Mouse (Mus musculus) kidney, postnatal 14 days (tissue): Measurements from ENCODE around the gene Lmbrd1.
"Not testable (repeated sequence)": the region's sequence is repeated elsewhere in the genome, so short reads cannot be mapped to it uniquely, and the experiment has no call there.

Experiments
- DNase-seq: peaks from one replicate; pipeline ENCODE4 v3.0.0; 2022; ENCODE audit warnings: mixed read lengths

The Lmbrd1 gene

DNA sequence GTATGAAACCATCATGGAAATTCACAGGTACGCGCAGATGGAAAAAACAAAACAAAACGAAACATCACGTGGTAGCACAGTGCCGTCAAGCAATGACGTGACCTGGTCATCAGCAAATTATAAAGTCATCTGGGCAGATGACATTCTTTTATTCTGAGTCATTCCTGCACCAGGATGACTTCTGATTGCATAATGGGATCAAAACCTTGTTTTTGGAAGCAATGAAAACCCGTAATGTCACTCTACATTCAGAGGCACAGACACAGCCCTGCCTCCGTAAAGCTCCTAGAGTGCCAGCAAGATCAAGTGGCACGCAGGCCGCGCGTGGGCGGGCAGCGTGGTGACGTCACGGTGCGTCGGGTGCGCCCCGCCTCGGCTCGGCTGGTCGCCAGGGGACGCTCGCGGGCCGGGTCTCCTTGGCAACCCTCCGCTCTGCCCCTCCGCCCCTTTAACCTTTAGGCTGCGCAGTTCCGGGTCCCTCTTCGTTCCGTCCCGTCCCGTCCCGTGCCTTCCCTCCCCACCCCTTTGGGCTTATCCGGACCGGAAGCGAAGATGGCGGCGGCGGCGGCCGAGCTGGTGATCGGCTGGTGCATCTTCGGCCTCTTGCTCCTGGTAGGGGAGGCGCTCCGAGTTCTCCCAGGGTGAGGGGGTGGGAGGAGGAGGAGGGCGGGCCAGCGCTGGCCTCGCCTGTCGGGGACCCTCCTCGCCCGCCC, at the start of gene Lmbrd1:
Gene Lmbrd1 (plus strand): TSS at position 426 of the 713 bp plus-strand sequence.
- peak; percentile 95 for DNase-seq

DNA sequence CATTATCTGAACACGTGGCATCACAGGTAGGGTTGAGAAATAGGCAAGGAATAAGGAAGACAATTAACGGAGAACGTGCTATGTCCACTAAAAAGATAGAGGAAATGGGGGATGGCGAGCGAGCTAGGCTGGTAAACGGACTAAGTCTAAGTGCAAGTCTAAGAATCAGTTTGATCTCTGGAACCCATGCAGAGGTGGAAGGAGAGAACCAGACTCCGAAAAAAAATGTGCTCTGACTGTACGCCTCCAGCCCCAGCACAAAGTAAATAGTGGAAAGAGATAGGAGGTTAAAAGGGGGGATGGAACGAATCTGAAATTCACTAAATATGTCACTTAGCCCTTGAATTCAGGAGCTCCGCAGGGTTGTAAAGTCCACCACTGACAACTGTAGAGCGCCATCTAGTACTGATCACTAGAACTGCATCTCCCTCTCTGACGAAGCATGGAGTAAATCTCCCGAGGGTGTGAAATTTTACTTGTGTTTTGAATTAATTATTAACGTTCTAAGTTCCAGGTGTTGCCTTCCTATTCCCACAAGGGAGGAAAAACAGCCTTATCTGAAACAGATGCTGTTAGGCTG, 44.8 kb upstream of the Lmbrd1 start:
- peak; percentile 14 for DNase-seq

DNA sequence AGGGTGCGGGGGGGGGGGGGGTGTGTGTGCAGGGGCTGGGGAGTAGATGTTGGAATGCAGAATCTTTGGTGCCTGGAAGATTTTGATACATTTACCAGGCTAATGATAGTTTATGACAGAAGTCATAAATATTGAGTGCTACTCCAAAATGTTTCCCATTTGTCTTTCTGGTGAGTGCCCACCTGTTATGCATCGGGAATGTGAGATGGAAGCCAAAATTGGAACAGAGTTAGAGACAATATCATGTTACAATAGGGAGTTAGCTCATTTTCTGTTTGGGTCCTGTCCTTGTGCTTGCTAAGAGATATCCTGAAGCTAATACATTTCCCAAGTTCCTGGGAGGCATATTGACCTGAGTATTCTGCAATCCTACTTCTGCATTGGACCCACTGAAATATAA, 28.3 kb upstream of the Lmbrd1 start:
- no peak for DNase-seq

DNA sequence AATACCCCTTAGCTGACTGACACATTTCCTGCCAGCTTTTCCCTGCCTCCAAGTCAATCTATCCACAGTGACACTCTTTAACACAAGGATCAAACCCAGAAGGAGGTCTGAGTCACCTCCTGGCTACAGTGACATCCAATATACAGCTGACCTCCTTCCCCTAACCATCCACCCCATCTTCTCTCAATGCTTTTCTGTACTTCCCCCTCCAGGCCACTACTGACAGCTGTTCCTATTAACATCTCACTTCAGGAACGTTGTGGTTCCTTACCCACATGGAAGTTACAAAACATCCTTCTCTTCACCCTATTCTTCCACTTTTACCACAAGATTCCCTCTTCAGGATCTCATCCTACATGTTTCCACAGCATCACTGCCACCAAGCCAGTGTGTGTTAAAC, 18.5 kb upstream of the Lmbrd1 start:
- no peak for DNase-seq

DNA sequence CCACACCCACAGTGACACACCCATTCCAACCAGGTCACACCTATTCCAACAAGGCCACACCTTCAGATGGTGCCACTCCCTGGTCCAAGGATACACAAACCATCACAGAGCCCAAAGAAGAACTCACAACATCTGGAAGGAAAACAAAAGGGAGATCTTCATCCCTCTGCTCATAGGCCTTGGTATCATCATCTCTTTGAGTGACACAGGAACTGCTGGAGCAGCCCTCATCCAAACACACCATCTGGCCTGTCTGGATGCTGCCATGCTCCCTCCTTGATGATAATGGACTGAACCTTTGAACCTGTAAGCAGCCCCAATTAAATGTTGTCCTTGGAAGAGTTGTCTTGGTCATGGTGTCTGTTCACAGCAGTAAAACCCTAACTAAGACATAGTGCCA, 17.8 kb upstream of the Lmbrd1 start:
- not testable (repeated sequence) for DNase-seq

DNA sequence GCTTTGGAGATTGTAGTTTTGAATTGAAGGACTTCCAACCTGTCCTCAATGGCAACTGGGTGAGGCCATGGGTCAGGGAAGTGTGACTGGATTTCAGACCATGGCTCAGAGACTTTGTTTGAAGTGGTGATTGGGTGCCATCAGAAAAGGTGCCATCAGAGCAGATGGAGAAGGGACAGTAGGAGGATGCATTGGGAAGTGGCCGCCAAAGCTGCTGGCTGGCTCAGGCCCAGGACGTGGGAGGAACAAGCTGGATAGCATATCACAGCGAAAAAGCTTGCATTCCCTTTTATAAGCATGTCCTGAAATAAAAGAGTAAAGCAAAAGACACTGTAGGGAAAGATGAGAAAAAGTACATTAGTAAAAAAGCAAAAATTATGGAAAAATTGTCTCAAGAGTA, 16.9 kb upstream of the Lmbrd1 start:
- DNase-seq, result no peak

DNA sequence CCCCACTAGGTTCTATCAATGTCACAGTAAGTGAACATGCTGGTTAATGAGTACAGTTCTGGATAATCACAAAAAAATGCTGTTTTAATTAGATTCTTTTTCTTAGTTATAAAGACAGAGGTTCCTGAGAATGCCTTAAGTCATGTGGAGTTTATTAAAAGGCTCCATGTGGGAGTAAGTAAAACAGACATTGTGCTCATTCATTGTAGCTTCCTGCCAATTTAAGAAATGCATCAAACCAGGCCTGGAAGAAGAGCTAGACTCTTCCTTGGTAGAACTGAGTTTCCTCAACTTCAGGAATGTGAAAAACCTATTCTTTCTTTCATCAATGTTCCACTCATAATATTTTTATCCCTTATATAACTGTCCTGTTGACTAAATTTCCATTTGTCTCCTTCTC, 14.3 kb upstream of the Lmbrd1 start:
- no peak for DNase-seq

DNA sequence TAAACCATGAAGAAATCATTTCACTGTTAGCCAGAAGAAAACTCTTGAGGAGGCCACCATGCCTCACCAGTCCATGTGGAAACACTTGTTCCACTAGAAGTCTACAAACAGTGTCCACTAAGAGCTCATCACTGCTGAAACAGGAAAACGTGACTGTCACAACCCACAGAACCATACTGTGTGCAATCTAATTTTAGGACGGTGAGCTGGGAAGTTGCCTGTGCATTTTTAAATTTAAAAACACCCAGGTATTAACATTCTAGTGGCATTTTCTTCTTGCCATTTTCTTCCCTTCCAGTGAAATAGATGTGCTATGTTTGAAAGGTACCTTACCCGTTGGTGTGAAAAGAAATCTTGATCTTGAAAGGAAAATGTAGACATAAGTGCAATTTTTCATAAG, 5.2 kb upstream of the Lmbrd1 start:
- DNase-seq, result no peak

DNA sequence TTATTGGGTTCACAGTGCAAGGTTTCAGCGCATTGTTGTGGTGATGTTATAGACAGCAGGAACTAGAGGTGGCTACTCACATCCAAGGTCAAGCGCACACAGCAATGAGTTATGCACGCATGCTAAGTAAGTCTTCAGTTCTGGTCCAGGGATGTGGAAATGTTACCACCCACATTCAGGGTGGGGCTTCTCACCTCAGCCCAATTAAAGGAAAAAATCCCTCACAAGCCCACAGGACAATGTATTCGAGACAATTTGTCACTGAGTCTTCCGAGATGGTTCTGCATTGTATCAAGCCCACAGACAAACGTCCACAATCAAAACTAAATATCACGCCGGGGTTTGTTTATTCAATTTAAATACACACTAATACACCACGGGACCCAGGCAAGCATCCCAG, 724 bp upstream of the Lmbrd1 start:
- DNase-seq, result no peak

DNA sequence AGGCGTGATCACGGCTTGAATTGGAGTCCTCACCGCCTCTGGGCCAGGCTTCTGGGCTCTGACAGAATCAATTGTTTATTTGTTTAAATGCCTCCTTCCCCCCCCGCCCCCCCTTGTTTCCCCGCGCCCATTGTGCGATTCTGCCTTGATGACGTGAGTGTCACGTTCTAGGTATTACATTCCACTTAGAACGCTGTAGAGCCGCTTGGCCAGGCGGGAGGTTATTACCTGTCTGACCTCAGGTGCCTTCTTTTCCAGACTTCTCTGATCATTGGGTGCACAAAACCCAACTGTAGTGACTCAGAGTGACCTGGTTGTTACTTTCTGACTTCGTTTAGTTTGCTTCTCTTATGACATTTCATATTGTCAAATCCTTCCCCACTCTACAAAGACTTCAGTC, 641 bp downstream of the Lmbrd1 start:
- DNase-seq, result no peak

DNA sequence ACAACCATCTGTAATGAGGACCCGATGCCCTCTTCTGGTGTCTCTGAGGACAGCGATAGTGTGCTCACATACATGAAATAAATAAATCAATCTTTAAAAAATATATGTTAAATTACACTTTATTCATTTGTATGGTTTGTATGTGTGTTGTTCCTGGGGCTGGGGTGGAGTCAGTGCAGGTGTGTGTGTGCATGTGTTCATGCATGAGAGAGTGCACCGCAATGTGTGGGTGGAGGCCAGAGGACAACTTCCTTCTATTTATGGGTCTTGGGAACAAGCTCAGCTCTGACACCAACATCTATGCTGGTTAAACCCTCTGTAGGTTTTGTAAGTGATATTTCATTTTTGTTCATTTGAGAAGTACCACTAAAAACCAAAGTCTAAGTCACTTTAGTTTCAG, 2.6 kb downstream of the Lmbrd1 start:
- DNase-seq, result no peak

DNA sequence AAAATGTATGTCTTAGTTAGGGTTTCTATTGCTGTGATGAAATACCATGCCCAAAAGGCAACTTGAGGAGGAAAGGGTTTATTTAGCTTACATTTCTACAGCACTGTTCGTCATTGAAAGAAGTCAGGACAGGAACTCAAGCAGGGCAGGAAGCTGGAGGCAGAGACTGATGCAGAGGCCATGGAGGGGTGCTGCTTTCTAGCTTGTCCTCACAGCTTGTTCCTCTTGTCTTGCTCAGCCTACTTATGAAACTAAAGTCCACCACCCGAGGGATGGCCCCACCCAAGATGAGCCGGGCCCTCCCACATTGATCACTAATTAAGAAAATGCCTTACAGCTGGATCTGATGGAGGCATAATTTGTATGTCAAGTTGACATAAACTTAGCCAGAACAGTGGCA, 3.5 kb downstream of the Lmbrd1 start:
- DNase-seq, result no peak

DNA sequence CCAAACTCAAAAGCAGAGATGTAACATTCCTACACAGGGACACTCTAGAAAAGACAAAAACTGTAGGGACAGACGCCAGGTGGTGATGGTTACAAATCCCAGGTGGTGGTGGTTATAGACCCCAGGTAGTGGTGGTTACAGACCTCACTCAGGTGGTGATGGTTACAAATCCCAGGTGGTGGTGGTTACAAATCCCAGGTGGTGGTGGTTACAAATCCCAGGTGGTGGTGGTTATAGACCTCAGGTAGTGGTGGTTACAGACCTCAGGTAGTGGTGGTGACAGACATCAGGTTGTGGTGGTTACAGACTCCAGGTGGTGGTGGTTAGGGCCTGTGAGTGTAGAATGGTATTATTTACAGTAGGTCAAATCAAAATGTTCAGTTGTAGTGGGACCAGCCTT, 5.5 kb downstream of the Lmbrd1 start:
- DNase-seq, result no peak

DNA sequence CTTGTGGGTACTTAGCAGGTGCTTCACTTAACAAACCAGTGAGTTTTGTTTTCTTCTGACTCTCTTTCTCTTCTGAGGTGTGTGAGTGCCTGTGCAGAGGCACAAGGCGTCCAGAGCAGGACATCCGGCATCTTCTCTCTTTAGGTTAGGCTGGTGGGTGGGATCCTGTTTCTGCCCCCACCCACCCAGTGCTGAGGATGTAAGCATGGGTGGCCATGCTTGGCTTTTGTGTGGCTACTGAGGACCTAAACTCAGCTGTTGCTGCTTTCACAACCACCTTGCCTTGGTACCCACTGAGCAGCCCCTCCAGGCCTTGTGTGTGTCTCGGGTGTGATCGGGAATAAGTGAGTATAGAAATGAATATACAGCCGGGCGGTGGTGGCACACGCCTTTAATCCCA, 7.2 kb downstream of the Lmbrd1 start:
- no peak for DNase-seq

DNA sequence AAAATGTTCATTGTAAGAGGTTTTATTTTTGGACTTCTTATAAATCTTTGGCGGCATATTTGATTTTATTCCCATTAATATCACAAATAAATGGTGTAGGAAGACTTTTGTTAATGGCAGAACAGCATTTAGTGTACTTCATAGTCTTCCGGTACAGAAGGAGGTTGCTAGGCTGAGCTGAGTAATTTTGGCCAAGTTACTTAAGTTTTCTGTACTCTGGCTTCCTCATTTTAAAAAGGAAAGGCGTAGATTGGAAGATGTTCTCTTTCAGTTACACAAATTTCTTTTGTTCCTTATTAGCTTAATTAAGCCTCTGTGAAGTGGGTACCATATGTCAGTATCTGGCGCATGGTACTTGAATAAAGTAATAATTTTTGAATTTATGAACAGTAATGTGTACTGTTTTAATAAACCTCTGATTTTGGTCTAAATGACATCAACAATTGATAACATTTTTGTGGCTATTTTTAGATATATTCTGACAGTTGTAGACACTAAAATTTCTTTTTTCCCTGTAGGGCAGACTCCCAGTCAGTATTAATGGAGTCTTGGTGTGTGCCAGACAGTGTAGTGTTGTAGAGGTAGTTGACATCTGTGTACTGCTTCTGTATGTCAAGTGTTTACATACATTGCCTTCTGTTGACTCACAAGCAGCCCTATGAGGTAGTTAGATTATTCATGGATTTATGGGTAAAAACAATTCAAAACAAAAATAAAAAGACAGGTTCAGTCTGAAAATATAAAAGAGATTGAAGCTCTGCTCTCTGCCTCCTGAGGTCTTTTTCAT, 8.0 kb downstream of the Lmbrd1 start:
- DNase-seq, result no peak

DNA sequence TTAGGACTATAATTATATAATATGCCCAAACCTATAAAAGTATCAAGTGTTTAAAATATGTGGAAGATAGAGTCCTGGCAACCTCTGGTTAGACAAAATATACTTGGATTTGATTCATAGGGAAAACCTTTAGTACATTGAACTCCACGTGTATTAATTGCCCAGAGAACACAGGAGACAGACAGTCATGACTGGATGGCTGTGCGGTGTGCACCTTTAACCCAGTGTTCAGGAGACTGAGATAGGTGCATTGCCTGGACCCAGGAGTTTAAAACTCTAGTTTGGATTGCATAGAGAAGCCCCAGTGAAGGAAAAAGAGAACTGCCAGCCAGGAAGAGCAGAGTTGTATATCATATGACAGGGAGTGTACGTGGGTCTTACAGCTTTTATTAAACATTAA, 19.2 kb downstream of the Lmbrd1 start:
- no peak for DNase-seq

DNA sequence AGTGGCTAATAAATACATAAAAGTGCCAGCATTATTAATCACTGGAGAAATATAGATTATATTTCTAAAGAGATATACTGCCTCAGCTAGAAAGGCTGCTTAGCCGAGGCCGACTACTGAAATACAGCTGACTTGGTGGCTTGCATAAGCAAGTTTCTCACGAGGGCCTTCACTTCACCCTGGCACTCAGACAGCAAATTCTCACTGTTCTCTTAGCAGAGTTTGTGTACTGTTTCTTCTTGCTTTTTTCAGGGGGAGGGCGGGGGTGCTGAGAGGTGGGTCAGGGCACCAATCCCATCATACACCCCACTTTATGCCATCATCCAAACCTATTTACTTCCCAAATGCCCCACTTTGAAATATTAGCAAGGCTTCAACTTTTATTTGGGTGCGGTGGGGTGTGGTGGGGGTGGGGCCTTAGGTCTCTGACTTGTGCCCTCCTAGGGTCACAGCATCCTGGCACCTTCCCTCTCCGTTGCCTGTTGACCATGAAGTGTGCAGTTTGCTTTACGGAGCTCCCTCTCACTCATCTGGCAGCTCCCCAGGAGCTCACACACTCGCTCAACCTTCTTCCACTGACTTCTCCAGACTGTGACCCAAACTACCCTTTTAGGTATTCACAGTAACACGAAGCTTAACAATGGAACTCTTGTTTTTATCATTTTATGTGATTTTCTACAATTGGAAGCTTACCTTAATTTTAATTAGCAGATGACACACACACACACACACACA, 19.9 kb downstream of the Lmbrd1 start:
- no peak for DNase-seq

DNA sequence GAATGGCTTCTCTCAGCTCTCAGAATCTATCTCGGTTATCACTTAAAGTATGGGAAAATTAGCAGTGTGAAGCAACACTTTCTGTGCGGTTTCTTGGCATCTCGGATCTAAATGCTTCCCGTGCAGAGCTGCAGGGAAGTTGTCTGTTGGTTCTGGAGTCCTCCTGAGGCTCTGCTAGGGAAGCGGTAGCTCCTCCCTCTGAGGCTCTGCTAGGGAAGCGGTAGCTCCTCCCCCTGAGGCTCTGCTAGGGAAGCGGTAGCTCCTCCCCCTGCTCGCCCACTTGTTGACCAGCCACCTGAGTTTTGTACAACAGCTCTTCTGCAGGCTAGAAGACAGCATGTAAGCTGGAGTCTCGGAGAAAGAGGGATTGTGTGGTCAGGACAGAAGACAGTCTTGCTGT, 20.9 kb downstream of the Lmbrd1 start:
- peak; percentile 53 for DNase-seq

DNA sequence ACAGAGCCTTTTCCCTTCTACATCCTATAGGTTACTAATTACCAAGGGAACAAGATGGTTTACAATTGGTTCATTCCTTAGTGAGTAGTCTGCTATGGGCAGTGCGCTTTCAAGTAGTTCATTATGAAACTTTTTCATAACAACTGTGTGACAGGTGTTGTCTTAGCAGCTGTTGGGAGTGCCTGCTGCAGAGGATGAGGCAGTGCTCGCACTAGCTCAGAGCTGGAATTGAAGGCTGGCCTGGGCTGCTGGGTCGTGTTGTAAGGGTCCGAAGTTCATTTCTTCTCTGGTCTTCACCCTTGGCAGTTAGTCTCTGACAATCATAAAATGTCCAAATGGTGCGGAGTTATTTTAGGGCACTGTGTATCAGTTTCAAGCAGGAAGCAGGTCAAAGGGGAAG, 21.8 kb downstream of the Lmbrd1 start:
- no peak for DNase-seq

DNA sequence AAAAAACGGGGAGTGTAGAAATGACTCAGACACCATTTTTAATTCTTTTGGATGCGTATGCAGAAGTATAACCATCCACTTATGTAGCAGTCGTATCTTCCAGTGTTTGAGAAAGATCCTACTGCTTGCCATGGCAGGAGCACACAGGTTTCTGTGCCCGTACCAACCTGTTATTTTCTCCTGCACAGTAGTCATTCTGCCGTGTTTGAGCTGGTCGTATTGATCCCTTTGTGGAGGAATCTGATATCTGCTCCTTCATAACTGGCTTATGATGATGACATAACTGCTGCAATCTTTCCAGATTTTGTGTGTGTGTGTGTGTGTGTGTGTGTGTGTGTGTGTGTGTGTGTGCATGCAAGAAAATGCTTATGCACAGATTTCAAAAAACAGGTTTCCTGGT, 25.4 kb downstream of the Lmbrd1 start:
- DNase-seq, result no peak

DNA sequence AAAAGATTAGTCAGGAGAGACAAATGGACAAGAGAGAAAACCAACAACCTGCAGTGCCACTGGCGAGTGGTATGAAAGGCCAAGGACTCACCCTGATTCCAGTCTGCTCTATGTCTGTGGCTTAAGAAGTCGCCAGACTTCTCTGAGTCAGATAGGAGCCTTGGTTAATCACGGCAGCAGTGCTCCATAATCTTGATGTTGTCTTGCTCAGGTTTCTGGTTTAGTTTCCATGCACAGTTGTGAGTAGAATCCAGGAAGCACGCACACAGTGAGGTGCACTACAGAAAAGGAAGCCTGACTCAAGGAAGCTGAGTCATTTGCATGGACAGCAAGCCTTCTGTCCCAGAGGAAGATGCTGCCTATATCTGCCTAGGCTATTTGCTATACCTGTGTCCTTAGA, 37.9 kb downstream of the Lmbrd1 start:
- no peak for DNase-seq

DNA sequence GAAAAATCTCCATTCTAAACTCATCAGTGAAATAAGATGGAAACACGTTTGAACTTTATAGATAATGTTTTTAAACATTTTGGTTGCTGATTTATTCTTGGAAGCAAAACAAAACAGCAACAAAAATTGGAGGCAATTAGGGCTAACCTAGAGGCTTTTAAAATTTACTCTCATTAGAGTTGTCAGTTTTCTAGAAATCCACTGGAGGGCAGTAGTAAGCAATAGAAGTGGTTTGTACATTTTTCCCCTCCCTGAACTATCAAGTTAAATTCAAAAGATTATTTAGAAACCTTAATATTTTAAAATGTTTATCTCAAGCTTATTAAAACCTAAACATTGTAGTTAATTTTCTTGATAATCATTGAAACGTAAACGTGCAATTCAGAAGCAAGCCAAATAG, 41.2 kb downstream of the Lmbrd1 start:
- no peak for DNase-seq

DNA sequence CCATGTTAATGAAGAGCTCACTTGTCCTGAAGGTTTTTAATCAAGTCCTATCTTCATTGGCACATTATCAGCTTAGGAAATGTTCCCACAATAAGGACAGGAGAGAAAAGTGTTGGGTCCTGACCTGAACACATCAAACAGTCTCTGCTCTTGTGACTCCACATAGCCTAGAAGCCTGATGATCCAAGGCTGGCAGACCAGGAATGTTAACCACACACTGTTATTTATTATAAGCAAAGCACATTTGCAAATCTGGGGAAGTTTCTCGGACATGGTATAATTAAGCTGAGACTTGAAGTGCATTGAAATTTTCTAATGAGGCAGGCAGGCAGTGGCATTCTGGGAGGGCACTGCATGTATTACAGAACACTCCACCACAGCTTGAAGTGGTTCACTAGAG, 41.8 kb downstream of the Lmbrd1 start:
- no peak for DNase-seq

DNA sequence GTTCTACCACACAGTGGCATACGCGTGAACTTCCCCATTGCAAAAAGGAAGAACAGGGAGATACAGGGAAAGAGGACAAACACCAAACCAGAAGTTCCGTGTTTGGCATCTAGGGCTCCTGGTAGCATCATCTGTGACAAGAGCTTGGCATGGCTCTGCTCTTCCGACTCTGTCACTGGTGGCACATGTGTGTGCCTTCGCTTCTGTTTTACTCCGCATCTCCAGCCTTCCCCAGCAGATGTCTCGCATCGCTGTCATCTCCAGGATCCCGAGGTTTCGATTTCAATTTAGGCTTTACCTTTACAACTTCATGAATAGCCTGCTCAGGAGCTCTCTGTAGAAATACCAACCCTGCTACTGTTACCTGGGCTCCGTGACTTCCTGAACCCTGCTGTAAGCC, 51.4 kb downstream of the Lmbrd1 start:
- DNase-seq, result no peak
